8 mouse cellular contexts compared by ENCODE assay signal in genomic region chr12:112644180-112644854, GRCm38 (mm10). TPM values are rescaled to one million over a fixed set of nuclear protein-coding genes. Genes with fewer than 3 reads are reported as not detected.
A peak's percentile ranks its signal among the peaks of the same experiment; 100 is the strongest.
DNase-seq lines count a peak whose midpoint lies in the region; ATAC-seq and TF ChIP-seq lines count a peak whose summit lies in the region.

TSS of gene Siva1 (plus strand) at chr12:112644679.

- peak within 1 kb of the TSS; percentile 81 for H3K9ac ChIP-seq in kidney, embryonic 14.5 days (ENCODE audit: low read depth, low read length)
- peak within 1 kb of the TSS; percentile 59 for H3K9ac ChIP-seq in limb, embryonic 15.5 days

- H3K27ac ChIP-seq in bone marrow macrophage, adult 2 months (ENCODE audit: insufficient read depth, low read depth, low read length): peak within 1 kb of the TSS; percentile 49
- peak within 1 kb of the TSS; percentile 72 for H3K27ac ChIP-seq in embryonic fibroblast, embryonic 13.5 days (ENCODE audit: insufficient read depth, low read length)
- peak within 1 kb of the TSS; percentile 86 for H3K27ac ChIP-seq in kidney, embryonic 14.5 days (ENCODE audit: low read depth, low read length)
- peak within 1 kb of the TSS; percentile 91 for H3K27ac ChIP-seq in limb, embryonic 15.5 days

- H3K9me3 ChIP-seq in kidney, embryonic 14.5 days (ENCODE audit: control insufficient read depth, low read length): no peaks in the 10 kb centered on the region
- no peaks in the 10 kb centered on the region for H3K9me3 ChIP-seq in limb, embryonic 15.5 days

- H3K36me3 ChIP-seq in kidney, embryonic 14.5 days (ENCODE audit: control insufficient read depth, insufficient read depth, low read length): peaks cover 25% of the 10 kb centered on the region
- H3K36me3 ChIP-seq in limb, embryonic 15.5 days: peaks cover 23% of the 10 kb centered on the region

- H3K27me3 ChIP-seq in kidney, embryonic 14.5 days (ENCODE audit: control insufficient read depth, insufficient read depth, low read length): no peaks in the 10 kb centered on the region
- H3K27me3 ChIP-seq in limb, embryonic 15.5 days: no peaks in the 10 kb centered on the region

- TF ChIP-seq POLR2A in bone marrow macrophage, adult 2 months (IDR thresholded peaks at IDR 0.05; ENCODE audit: borderline replicate concordance, low read depth, low read length): no peak
- TF ChIP-seq POLR2A in embryonic fibroblast, embryonic 13.5 days (IDR thresholded peaks at IDR 0.05; ENCODE audit: low read depth, low read length): 0 out of 2 replicates have a peak, but pooled peaks have one; percentile 36

- TF ChIP-seq CTCF in bone marrow macrophage, adult 2 months (IDR thresholded peaks at IDR 0.05; ENCODE audit: low read depth, low read length): no peak
- no peak for TF ChIP-seq CTCF in embryonic fibroblast, embryonic 13.5 days (IDR thresholded peaks at IDR 0.05; ENCODE audit: borderline replicate concordance, insufficient read depth, low read length)

- H3K4me3 ChIP-seq in bone marrow macrophage, adult 2 months (ENCODE audit: insufficient read depth, low read length): peak within 1 kb of the TSS; percentile 97
- H3K4me3 ChIP-seq in embryonic fibroblast, embryonic 13.5 days (ENCODE audit: insufficient read depth, low read length): peak within 1 kb of the TSS; percentile 64
- peak within 1 kb of the TSS; percentile 83 for H3K4me3 ChIP-seq in kidney, embryonic 14.5 days (ENCODE audit: low read length)
- H3K4me3 ChIP-seq in limb, embryonic 15.5 days: peak within 1 kb of the TSS; percentile 66

- DNase-seq in A20 (ENCODE audit: low read depth, low spot score): peak; percentile 100
- peak; percentile 98 to 99 for DNase-seq in heart, adult 9 months (ENCODE audit: low spot score in 2 of 2)
- DNase-seq in monocyte, adult 2 months (ENCODE audit: low read depth in 1 of 2, low spot score in 2 of 2): peak; percentile 96 to 98
- peak; percentile 99 for DNase-seq in spleen, postnatal 36 days (ENCODE audit: low spot score in 2 of 2)

- under 1% methylated on average over 45 of the region's 46 CpGs for WGBS in kidney, embryonic 14.5 days
- WGBS in limb, embryonic 15.5 days: under 1% methylated on average over 41 of the region's 46 CpGs

- H3K4me1 ChIP-seq in bone marrow macrophage, adult 2 months (ENCODE audit: control insufficient read depth, insufficient read depth, low read length): peaks cover 17% of the 10 kb centered on the region
- H3K4me1 ChIP-seq in embryonic fibroblast, embryonic 13.5 days (ENCODE audit: control insufficient read depth, insufficient read depth, low read length): peaks cover 16% of the 10 kb centered on the region
- peaks cover 18% of the 10 kb centered on the region for H3K4me1 ChIP-seq in kidney, embryonic 14.5 days (ENCODE audit: control insufficient read depth, insufficient read depth, low read length)
- H3K4me1 ChIP-seq in limb, embryonic 15.5 days: peaks cover 23% of the 10 kb centered on the region

- peak; percentile 98 for ATAC-seq in kidney, embryonic 14.5 days (ENCODE audit: low FRiP score, low TSS enrichment)
- ATAC-seq in limb, embryonic 15.5 days (ENCODE audit: insufficient number of reproducible peaks, low FRiP score, low TSS enrichment, low read depth): peak; percentile 99

- H3K4me2 ChIP-seq in kidney, embryonic 14.5 days (replicated peaks; ENCODE audit: low read depth, low read length): peak within 1 kb of the TSS; percentile 87
- peak within 1 kb of the TSS; percentile 77 for H3K4me2 ChIP-seq in limb, embryonic 15.5 days

RNA-seq across cellular contexts. Expression of gene Siva1, which starts in this region (rescaled TPM):
- polyA plus RNA-seq in bone marrow macrophage, adult 2 months (2012; ENCODE audit: insufficient read depth, insufficient read length, missing spikeins): 34.9 and 52.4 TPM in 2 replicates
- 89.1 and 93.5 TPM in 2 replicates for polyA plus RNA-seq in embryonic fibroblast, embryonic 13.5 days (2011; ENCODE audit: insufficient read length, low read depth, missing spikeins)
- 314 and 362 TPM in 2 replicates for polyA plus RNA-seq in kidney, embryonic 14.5 days (2014; fragmentation: Nextera tagmentation; extraction: Ambion mirVana)
- polyA plus RNA-seq in limb, embryonic 15.5 days (2015; fragmentation: Nextera tagmentation; extraction: Ambion mirVana): 195 and 218 TPM in 2 replicates

Comparison
In these comparisons a context has a peak if more than half of its experiments do, and no peak if none do; other contexts are left out.
1. Peak in every context shown above with its lines: DNase-seq, ATAC-seq, H3K4me3 ChIP-seq and H3K27ac ChIP-seq.